8 mouse cellular contexts compared by ENCODE assay signal in genomic region chr17:88494121-88494771, GRCm38 (mm10). TPM values are rescaled to one million over a fixed set of nuclear protein-coding genes. Genes with fewer than 3 reads are reported as not detected.
DNase-seq lines count a peak whose midpoint lies in the region; ATAC-seq and TF ChIP-seq lines count a peak whose summit lies in the region.

No protein-coding gene starts in this region.

- 12% methylated on average over 14 of the region's 14 CpGs for WGBS in hindbrain, embryonic 16.5 days
- WGBS in stomach, postnatal 0 days, result 67% methylated on average over 14 of the region's 14 CpGs
- 79% methylated on average over 14 of the region's 14 CpGs for WGBS in kidney, embryonic 14.5 days

- no peaks in the 10 kb centered on the region for H3K36me3 ChIP-seq in hindbrain, embryonic 16.5 days (ENCODE audit: control insufficient read depth, insufficient read depth, low read length)
- H3K36me3 ChIP-seq in stomach, postnatal 0 days (ENCODE audit: control insufficient read depth, insufficient read depth, low read length), result peaks cover 8% of the 10 kb centered on the region
- peaks cover 13% of the 10 kb centered on the region; the same call in 1 of the 2 replicates for H3K36me3 ChIP-seq in kidney, embryonic 14.5 days (ENCODE audit: control insufficient read depth, insufficient read depth, low read length)

- no peak for TF ChIP-seq CTCF in stomach, postnatal 0 days (IDR thresholded peaks at IDR 0.05; ENCODE audit: low read depth)

- peak overlapping the region; percentile 55 for H3K9ac ChIP-seq in hindbrain, embryonic 16.5 days (ENCODE audit: low read depth, low read length)
- no peak overlapping the region for H3K9ac ChIP-seq in stomach, postnatal 0 days (ENCODE audit: low read length)
- H3K9ac ChIP-seq in kidney, embryonic 14.5 days (ENCODE audit: low read depth, low read length), result no peak overlapping the region

- H3K27ac ChIP-seq in hindbrain, embryonic 16.5 days (ENCODE audit: low read depth, low read length), result peak overlapping the region; percentile 74
- H3K27ac ChIP-seq in stomach, postnatal 0 days (replicated peaks), result no peak overlapping the region
- no peak overlapping the region for H3K27ac ChIP-seq in kidney, embryonic 14.5 days (ENCODE audit: low read depth, low read length)

- H3K4me1 ChIP-seq in hindbrain, embryonic 16.5 days (ENCODE audit: control insufficient read depth, insufficient read depth, low read depth, low read length), result peaks cover 15% of the 10 kb centered on the region
- no peaks in the 10 kb centered on the region for H3K4me1 ChIP-seq in stomach, postnatal 0 days (replicated peaks; ENCODE audit: control insufficient read depth, insufficient read depth)
- H3K4me1 ChIP-seq in kidney, embryonic 14.5 days (ENCODE audit: control insufficient read depth, insufficient read depth, low read length), result 0 out of 2 replicates have a peak, but pooled peaks cover 3% of the 10 kb centered on the region

- H3K4me3 ChIP-seq in hindbrain, embryonic 16.5 days (ENCODE audit: low read length), result 0 out of 2 replicates have a peak overlapping the region, but pooled peaks have one; percentile 4
- H3K4me3 ChIP-seq in stomach, postnatal 0 days (ENCODE audit: low read depth, low read length), result no peak overlapping the region
- no peak overlapping the region for H3K4me3 ChIP-seq in kidney, embryonic 14.5 days (ENCODE audit: low read length)

- DNase-seq in cerebellum, adult 8-10 months, result peak; percentile 63
- DNase-seq in embryo, embryonic 9.5 days (ENCODE audit: extremely low spot score), result peak; percentile 21
- peak; percentile 21 to 64 for DNase-seq in lung, postnatal 4 days
- peak; percentile 39 for DNase-seq in testis, postnatal 10 days (ENCODE audit: low spot score)
- DNase-seq in stomach, postnatal 0 days (ENCODE audit: low spot score), result no peak
- DNase-seq in adrenal gland, postnatal 25 days, result no peak

- peak overlapping the region; percentile 48 for H3K4me2 ChIP-seq in hindbrain, embryonic 16.5 days (ENCODE audit: low read length)
- H3K4me2 ChIP-seq in stomach, postnatal 0 days (replicated peaks; ENCODE audit: low read depth), result no peak overlapping the region
- no peak overlapping the region for H3K4me2 ChIP-seq in kidney, embryonic 14.5 days (replicated peaks; ENCODE audit: low read depth, low read length)

- no peaks in the 10 kb centered on the region for H3K27me3 ChIP-seq in hindbrain, embryonic 16.5 days (replicated peaks; ENCODE audit: control insufficient read depth, insufficient read depth, low read length)
- H3K27me3 ChIP-seq in stomach, postnatal 0 days (ENCODE audit: control insufficient read depth, insufficient read depth, low read length), result no peaks in the 10 kb centered on the region
- no peaks in the 10 kb centered on the region for H3K27me3 ChIP-seq in kidney, embryonic 14.5 days (ENCODE audit: control insufficient read depth, insufficient read depth, low read length)

- no peaks in the 10 kb centered on the region for H3K9me3 ChIP-seq in hindbrain, embryonic 16.5 days (ENCODE audit: control insufficient read depth, low read length)
- H3K9me3 ChIP-seq in stomach, postnatal 0 days (ENCODE audit: control insufficient read depth, low read length), result no peaks in the 10 kb centered on the region
- no peaks in the 10 kb centered on the region for H3K9me3 ChIP-seq in kidney, embryonic 14.5 days (ENCODE audit: control insufficient read depth, low read length)

- no peak for TF ChIP-seq EP300 in stomach, postnatal 0 days (optimal IDR thresholded peaks at IDR 0.05)

- peak; percentile 92 for ATAC-seq in hindbrain, embryonic 16.5 days
- ATAC-seq in stomach, postnatal 0 days (ENCODE audit: low FRiP score, low TSS enrichment), result no peak
- ATAC-seq in kidney, embryonic 14.5 days (ENCODE audit: low FRiP score, low TSS enrichment), result no peak

RNA-seq across cellular contexts. Expression of gene Ppp1r21, which starts 35.7 kb away (rescaled TPM):
- polyA plus RNA-seq in hindbrain, embryonic 16.5 days (2015; fragmentation: Nextera tagmentation; extraction: Ambion mirVana), result 35.7 and 38.8 TPM in 2 replicates
- 10.4 and 11.1 TPM in 2 replicates for polyA plus RNA-seq in stomach, postnatal 0 days (2015; fragmentation: Nextera tagmentation; extraction: Ambion mirVana)
- total RNA-seq in adrenal gland, postnatal 25 days (2021), result 46.4 and 46.6 TPM in 2 replicates
- polyA plus RNA-seq in kidney, embryonic 14.5 days (2014; fragmentation: Nextera tagmentation; extraction: Ambion mirVana), result 19.5 and 30.3 TPM in 2 replicates

RNA-seq across cellular contexts. Expression of gene Foxn2, which starts 53.7 kb away (rescaled TPM):
- 8.2 and 9.7 TPM in 2 replicates for polyA plus RNA-seq in hindbrain, embryonic 16.5 days (2015; fragmentation: Nextera tagmentation; extraction: Ambion mirVana)
- 8.2 and 8.6 TPM in 2 replicates for polyA plus RNA-seq in stomach, postnatal 0 days (2015; fragmentation: Nextera tagmentation; extraction: Ambion mirVana)
- 21.6 and 22.7 TPM in 2 replicates for total RNA-seq in adrenal gland, postnatal 25 days (2021)
- 12.2 and 12.6 TPM in 2 replicates for polyA plus RNA-seq in kidney, embryonic 14.5 days (2014; fragmentation: Nextera tagmentation; extraction: Ambion mirVana)

Comparison
In these comparisons a context has a peak if more than half of its experiments do, and no peak if none do; other contexts are left out.
1. DNase-seq: peak in cerebellum, adult 8-10 months (single experiment), embryo, embryonic 9.5 days (single experiment), lung, postnatal 4 days (2 of 2) and testis, postnatal 10 days (single experiment); none in stomach, postnatal 0 days (single experiment) and adrenal gland, postnatal 25 days (single experiment).